Mouse (Mus musculus): ENCODE measurements around the gene Spin2-ps6. TPM values are rescaled to one million over a fixed set of nuclear protein-coding genes. Genes with fewer than 3 reads are reported as not detected.
"Not testable (repeated sequence)": the region's sequence is repeated elsewhere in the genome, so short reads cannot be mapped to it uniquely, and the experiment has no call there.

The Spin2-ps6 gene
- total RNA-seq (2021), result not detected

DNA sequence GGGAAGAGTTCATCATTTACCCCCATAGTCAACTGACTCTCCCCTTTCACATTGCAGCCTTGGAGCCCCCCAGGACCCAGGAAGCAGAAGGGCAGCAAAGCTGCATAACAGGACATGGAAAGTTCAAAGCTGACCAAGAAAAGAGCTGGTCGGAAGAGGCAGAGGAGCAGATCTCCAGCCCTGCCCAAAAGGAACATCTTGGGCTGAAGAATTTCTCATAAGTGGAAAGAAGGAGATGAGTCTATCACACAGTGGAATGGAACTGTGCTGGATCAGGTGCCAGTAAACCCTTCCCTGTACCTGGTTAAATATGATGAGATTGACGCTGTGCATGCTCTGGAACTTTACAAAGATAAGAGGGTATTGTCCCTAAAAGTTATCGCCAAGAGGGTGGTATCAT lies at the start of gene Spin2-ps6:
Gene Spin2-ps6, plus strand, starts transcription at position 301 of the 400 bp plus-strand sequence.
- DNase-seq (ENCODE audit: low spot score in 2 of 2); intact Hi-C loops (cut with DNase I): not testable (repeated sequence)

Other genes starting within 250 kb of the Spin2-ps6 start
- gene Btbd35f12, start 78.5 kb downstream of the Spin2-ps6 start, total RNA-seq (2021), result not detected

All from left cerebral cortex, postnatal 36 days (tissue).